Mouse (Mus musculus) heart, embryonic 11.5 days (tissue): Measurements from ENCODE around the gene Khk. TPM values are rescaled to one million over a fixed set of nuclear protein-coding genes. Genes with fewer than 3 reads are reported as not detected.

Experiments
- ATAC-seq: fragments of 200-750 bp; cut with Nextera tagmentation; replicated peaks from 2 replicates; pipeline ENCODE4 v1.8.0; 2017; ENCODE audit warnings: moderate library complexity; ENCODE audit not compliant: insufficient number of reproducible peaks, low FRiP score, low TSS enrichment
- H3K27ac ChIP-seq: fragments of 300-500 bp; sonication (generic); 2 replicates; pipeline ENCODE4 v1.5.1; 2014; ENCODE audit warnings: mild to moderate bottlenecking, low read depth, low read length
- H3K27me3 ChIP-seq: fragments of 300-500 bp; sonication (generic); 2 replicates; pipeline ENCODE4 v1.6.1; 2014; ENCODE audit warnings: mild to moderate bottlenecking, low read length, mixed read lengths; ENCODE audit not compliant: control insufficient read depth, insufficient read depth
- H3K36me3 ChIP-seq: fragments of 300-500 bp; sonication (generic); 2 replicates; pipeline ENCODE4 v1.6.1; 2014; ENCODE audit warnings: mild to moderate bottlenecking, low read length, moderate library complexity, mixed read lengths; ENCODE audit not compliant: control insufficient read depth, insufficient read depth
- H3K4me1 ChIP-seq: fragments of 300-500 bp; sonication (generic); 2 replicates; pipeline ENCODE4 v1.6.1; 2014; ENCODE audit warnings: low read length; ENCODE audit not compliant: control insufficient read depth, insufficient read depth
- H3K4me2 ChIP-seq: fragments of 300-500 bp; sonication (generic); 2 replicates; pipeline ENCODE4 v1.6.1; 2014; ENCODE audit warnings: mild to moderate bottlenecking, moderate library complexity
- H3K4me3 ChIP-seq: fragments of 300-500 bp; sonication (generic); 2 replicates; pipeline ENCODE4 v1.5.1; 2014; ENCODE audit warnings: low read depth, low read length
- H3K9ac ChIP-seq: fragments of 300-500 bp; sonication (generic); 2 replicates; pipeline ENCODE4 v1.6.1; 2014; ENCODE audit warnings: mild to moderate bottlenecking, low read depth, low read length, moderate library complexity
- H3K9me3 ChIP-seq: fragments of 300-500 bp; sonication (generic); replicated peaks from 2 replicates; pipeline ENCODE4 v1.6.1; 2016; ENCODE audit warnings: low read length; ENCODE audit not compliant: control insufficient read depth
- WGBS: fragments of 180-500 bp; shearing (Covaris S2); extraction: QIAGEN DNeasy Blood & Tissue Kit; methylation state at CpG from one replicate; pipeline ENCODE4 v1.1.7; 2014; ENCODE audit not compliant: insufficient replicate concordance; 5-methylcytosine and 5-hydroxymethylcytosine counted together
- polyA plus RNA-seq: library from polyadenylated mRNA; unstranded; fragments of >200 nt; fragmentation: Nextera tagmentation; extraction: Ambion mirVana; gene quantifications from 2 replicates; pipeline ENCODE4 v1.2.1, GENCODE M21; 2014

Gene Khk
- polyA plus RNA-seq, 1 experiment from 2014 or later, result 11.3 TPM

DNA sequence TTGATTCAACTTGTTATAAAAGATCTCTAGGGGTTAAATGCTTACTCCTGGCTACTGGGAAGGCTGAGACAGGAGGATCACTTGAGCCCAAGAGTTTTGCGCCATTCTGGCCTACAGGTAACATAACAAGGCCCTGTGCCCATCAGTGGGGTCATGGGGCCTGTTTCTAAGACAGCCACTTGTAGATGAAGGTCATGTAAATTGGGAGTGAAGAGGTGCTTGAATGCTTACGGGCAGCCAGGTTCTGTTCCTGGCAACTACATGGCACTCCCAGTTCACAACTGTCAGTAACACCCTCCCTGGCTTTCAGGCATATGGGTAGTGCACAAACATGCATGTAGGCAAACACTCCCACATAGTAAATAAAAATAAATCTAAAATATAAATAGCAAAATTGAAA lies 29.7 kb downstream of the Khk start:
- H3K4me2 ChIP-seq, result peak overlapping the region; percentile 93; the same call in 1 of the 2 replicates
- peaks cover 3% of the 10 kb centered on the region; the same call in 1 of the 2 replicates for H3K27me3 ChIP-seq
- H3K9me3 ChIP-seq, result no peaks in the 10 kb centered on the region
- 83% methylated on average over 2 of the region's 2 CpGs for WGBS
- peaks cover 13% of the 10 kb centered on the region for H3K4me1 ChIP-seq
- H3K4me3 ChIP-seq, result no peak overlapping the region; the same call in 1 of the 2 replicates
- H3K36me3 ChIP-seq, result peaks cover 24% of the 10 kb centered on the region
- H3K27ac ChIP-seq, result no peak overlapping the region
- no peak for ATAC-seq
- no peak overlapping the region for H3K9ac ChIP-seq

DNA sequence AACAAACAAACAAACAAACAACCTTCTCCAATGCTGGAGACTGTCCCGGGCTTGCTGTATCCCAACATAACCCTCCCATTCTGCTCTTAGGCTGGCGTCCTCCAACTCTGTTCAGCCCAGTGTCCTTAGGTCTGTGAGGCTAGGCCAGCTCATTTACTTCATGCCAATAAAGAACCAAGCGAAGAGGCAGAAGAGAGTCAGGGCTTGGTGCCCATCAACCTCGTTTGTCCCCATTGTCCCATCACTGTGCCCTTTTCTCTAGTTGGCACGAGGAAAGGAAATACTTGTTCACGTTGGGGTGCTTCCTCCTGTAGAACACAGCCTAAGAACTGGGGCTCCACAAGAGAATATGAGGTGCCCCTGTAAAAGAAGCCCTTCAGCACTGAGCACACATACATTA lies 30.5 kb downstream of the Khk start:
- no peak for ATAC-seq
- Histone ChIP-seq H3K36me3 (peaks cover 25% of the 10 kb centered on the region), H3K27me3 (no peaks in the 10 kb centered on the region), H3K9ac (no peak overlapping the region), H3K4me3 (no peak overlapping the region), H3K4me2 (no peak overlapping the region), H3K27ac (no peak overlapping the region), H3K4me1 (peaks cover 13% of the 10 kb centered on the region), H3K9me3 (no peaks in the 10 kb centered on the region)
- 80% methylated on average over 6 of the region's 6 CpGs for WGBS

DNA sequence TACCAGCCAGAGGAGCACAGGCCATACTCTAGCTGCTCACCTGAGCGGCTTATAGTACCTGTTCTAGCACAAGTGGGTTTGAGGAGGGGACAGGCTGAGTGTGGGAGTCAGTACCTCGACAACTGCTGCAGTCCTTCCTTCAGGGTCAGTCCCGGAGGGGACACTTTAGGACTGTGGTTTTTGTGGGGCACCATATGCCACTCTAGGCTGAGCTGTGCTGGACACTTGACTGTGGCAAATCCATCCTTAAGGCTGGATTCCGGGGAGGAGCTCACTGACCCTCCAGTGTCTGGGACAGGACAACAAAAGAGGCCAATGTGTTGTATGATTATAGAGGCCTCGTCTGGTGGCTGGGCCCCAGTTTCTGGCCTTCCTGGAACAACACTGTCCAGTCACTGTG lies 31.3 kb downstream of the Khk start:
- Histone ChIP-seq H3K9ac (no peak overlapping the region), H3K27ac (no peak overlapping the region), H3K4me2 (no peak overlapping the region), H3K36me3 (peaks cover 28% of the 10 kb centered on the region), H3K4me1 (peaks cover 13% of the 10 kb centered on the region), H3K4me3 (no peak overlapping the region), H3K27me3 (no peaks in the 10 kb centered on the region), H3K9me3 (no peaks in the 10 kb centered on the region)
- no peak for ATAC-seq
- 76% methylated on average over 5 of the region's 5 CpGs for WGBS

DNA sequence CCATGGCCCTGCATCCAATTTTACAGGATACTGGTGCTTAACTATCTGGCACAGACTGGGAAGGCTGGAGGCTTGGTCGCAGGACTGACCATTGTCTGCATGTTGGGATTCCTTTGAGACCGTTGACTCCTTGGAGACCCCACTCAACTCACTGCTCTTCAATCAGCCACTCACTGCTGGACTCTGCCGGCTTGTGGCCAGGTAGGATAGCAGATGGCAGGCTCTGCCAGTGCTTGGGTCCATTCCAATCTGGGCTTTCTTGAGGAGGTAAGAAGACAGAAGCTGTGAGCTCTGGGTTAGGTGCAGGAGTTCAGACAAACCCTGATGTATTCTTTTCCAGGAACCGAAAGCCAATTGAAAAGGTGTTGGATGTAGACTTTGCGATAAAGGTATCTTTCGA lies 32.8 kb downstream of the Khk start:
- 92% methylated on average over 6 of the region's 6 CpGs for WGBS
- Histone ChIP-seq H3K4me2 (no peak overlapping the region), H3K4me1 (peaks cover 22% of the 10 kb centered on the region), H3K9ac (no peak overlapping the region), H3K4me3 (no peak overlapping the region), H3K9me3 (no peaks in the 10 kb centered on the region), H3K27me3 (no peaks in the 10 kb centered on the region), H3K36me3 (peaks cover 36% of the 10 kb centered on the region), H3K27ac (no peak overlapping the region)
- no peak for ATAC-seq

GRCm38 (mm10) chr5:30954556-30954955 lies 33.3 kb downstream of the Khk start:
- no peak for ATAC-seq
- H3K4me2 ChIP-seq, result no peak overlapping the region
- H3K4me1 ChIP-seq, result peaks cover 22% of the 10 kb centered on the region
- H3K27ac ChIP-seq, result no peak overlapping the region
- H3K27me3 ChIP-seq, result no peaks in the 10 kb centered on the region
- WGBS, result 91% methylated on average over 9 of the region's 9 CpGs
- H3K36me3 ChIP-seq, result peaks cover 36% of the 10 kb centered on the region
- H3K9me3 ChIP-seq, result no peaks in the 10 kb centered on the region
- H3K9ac ChIP-seq, result no peak overlapping the region
- H3K4me3 ChIP-seq, result no peak overlapping the region

- Histone ChIP-seq H3K27ac (no peak overlapping the region), H3K4me2 (no peak overlapping the region), H3K36me3 (peaks cover 36% of the 10 kb centered on the region), H3K9ac (no peak overlapping the region), H3K4me3 (no peak overlapping the region), H3K27me3 (no peaks in the 10 kb centered on the region), H3K4me1 (peaks cover 14% of the 10 kb centered on the region), H3K9me3 (no peaks in the 10 kb centered on the region)
- no peak for ATAC-seq
- 92% methylated on average over 6 of the region's 6 CpGs for WGBS
Observed at GRCm38 (mm10) chr5:30955751-30956150, 34.5 kb downstream of the Khk start.

GRCm38 (mm10) chr5:30957891-30958290 lies 36.7 kb downstream of the Khk start:
- no peak overlapping the region for H3K9ac ChIP-seq
- no peak overlapping the region for H3K27ac ChIP-seq
- WGBS, result 93% methylated on average over 6 of the region's 6 CpGs
- H3K4me1 ChIP-seq, result peaks cover 12% of the 10 kb centered on the region
- no peak for ATAC-seq
- no peak overlapping the region for H3K4me3 ChIP-seq
- no peaks in the 10 kb centered on the region for H3K9me3 ChIP-seq
- no peak overlapping the region for H3K4me2 ChIP-seq
- peaks cover 33% of the 10 kb centered on the region for H3K36me3 ChIP-seq
- H3K27me3 ChIP-seq, result no peaks in the 10 kb centered on the region

GRCm38 (mm10) chr5:30959198-30959854 lies 38.1 kb downstream of the Khk start:
- Histone ChIP-seq H3K4me2 (peak overlapping the region; percentile 69), H3K9ac (peak overlapping the region; percentile 88), H3K27ac (peak overlapping the region; percentile 86), H3K4me3 (peak overlapping the region; percentile 91), H3K9me3 (no peaks in the 10 kb centered on the region), H3K27me3 (no peaks in the 10 kb centered on the region), H3K4me1 (peaks cover 12% of the 10 kb centered on the region), H3K36me3 (peaks cover 27% of the 10 kb centered on the region)
- 34% methylated on average over 19 of the region's 19 CpGs for WGBS
- ATAC-seq, result no peak

- no peaks in the 10 kb centered on the region for H3K27me3 ChIP-seq
- peaks cover 12% of the 10 kb centered on the region for H3K4me1 ChIP-seq
- H3K36me3 ChIP-seq, result peaks cover 20% of the 10 kb centered on the region
- under 1% methylated on average over 56 of the region's 56 CpGs for WGBS
- H3K27ac ChIP-seq, result peak within 1 kb of the TSS; percentile 86
- H3K4me2 ChIP-seq, result peak within 1 kb of the TSS; percentile 69
- no peaks in the 10 kb centered on the region for H3K9me3 ChIP-seq
- ATAC-seq, result peak; percentile 92
- peak within 1 kb of the TSS; percentile 88 for H3K9ac ChIP-seq
- peak within 1 kb of the TSS; percentile 91 for H3K4me3 ChIP-seq
Observed at GRCm38 (mm10) chr5:30959966-30960501, 38.8 kb downstream of the Khk start, which contains the start of gene Preb. Gene Preb, minus strand, starts transcription at chr5:30960361.
